Mouse (Mus musculus): ENCODE results near the gene 4930402F06Rik. TPM values are rescaled to one million over a fixed set of nuclear protein-coding genes. Genes with fewer than 3 reads are reported as not detected.

Gene 4930402F06Rik
- polyA plus RNA-seq, 1 experiment from 2014 or later = not detected

DNA sequence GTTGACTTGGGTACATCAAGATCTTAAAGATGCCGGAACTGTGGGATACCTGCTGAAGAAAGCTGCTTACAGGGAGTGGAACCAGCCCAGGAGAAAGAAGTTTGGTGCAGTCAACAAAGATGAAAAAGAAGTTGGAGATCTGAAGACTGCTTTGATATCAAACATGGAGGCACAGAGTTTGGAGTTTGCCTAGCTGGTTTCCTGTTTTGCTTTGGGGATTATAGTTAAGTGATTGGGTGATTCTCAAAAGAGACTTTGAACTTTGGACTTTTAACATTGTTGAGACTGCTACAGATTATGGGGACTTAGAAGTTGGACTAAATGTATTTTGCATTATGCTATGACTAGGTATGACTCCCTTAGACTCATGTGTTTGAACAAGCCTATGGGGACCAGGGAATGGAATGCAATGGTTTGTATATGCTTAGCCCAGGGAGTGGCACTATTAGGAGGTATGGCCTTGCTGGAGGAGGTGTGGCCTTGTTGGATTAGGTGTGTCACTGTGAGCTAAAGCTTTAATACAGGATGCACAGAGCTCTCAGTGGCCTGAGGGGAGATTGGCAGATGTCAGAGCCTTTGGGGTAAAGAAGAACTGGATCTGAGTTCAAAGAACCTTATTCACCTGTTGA lies 26.9 kb upstream of the 4930402F06Rik start:
- Histone ChIP-seq H3K4me3 (ENCODE audit: low read depth, low read length) (no peak overlapping the region), H3K9ac (ENCODE audit: low read depth, low read length) (no peak overlapping the region), H3K27me3 (replicated peaks; ENCODE audit: control insufficient read depth, insufficient read depth, low read length) (no peaks in the 10 kb centered on the region), H3K27ac (ENCODE audit: low read depth, low read length) (no peak overlapping the region), H3K9me3 (ENCODE audit: control insufficient read depth, low read length) (no peaks in the 10 kb centered on the region), H3K4me1 (replicated peaks; ENCODE audit: control insufficient read depth, insufficient read depth, low read length) (peaks cover 12% of the 10 kb centered on the region), H3K4me2 (no peak overlapping the region), H3K36me3 (ENCODE audit: control insufficient read depth, insufficient read depth, low read length) (peaks cover 20% of the 10 kb centered on the region)
- no peak for ATAC-seq (replicated peaks; ENCODE audit: low FRiP score)
- no peak for DNase-seq (ENCODE audit: low spot score)
- 97% methylated on average over 1 of the region's 1 CpGs for WGBS

DNA sequence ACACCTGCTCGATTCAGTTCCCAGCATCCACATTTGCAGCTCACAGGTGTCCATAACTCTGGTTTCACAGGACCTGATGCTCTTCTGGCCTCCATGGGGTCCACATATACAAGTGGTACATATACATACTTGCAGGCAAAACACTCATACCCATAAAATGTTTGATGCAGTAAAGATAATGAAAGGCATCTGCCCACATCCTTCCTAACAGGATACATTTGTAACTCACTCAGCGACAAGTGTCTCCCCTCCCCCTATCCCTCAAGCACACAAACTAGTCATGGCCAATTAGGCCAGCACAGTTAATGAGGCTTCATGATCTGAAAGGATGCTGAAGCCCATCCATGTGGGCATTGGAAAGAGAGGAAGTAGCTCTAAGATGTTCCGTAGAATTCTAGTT lies 25.4 kb upstream of the 4930402F06Rik start:
- Histone ChIP-seq H3K4me2 (no peak overlapping the region), H3K36me3 (ENCODE audit: control insufficient read depth, insufficient read depth, low read length) (peaks cover 22% of the 10 kb centered on the region), H3K4me3 (ENCODE audit: low read depth, low read length) (no peak overlapping the region), H3K9ac (ENCODE audit: low read depth, low read length) (no peak overlapping the region), H3K9me3 (ENCODE audit: control insufficient read depth, low read length) (no peaks in the 10 kb centered on the region), H3K27ac (ENCODE audit: low read depth, low read length) (no peak overlapping the region), H3K27me3 (replicated peaks; ENCODE audit: control insufficient read depth, insufficient read depth, low read length) (no peaks in the 10 kb centered on the region), H3K4me1 (replicated peaks; ENCODE audit: control insufficient read depth, insufficient read depth, low read length) (peaks cover 16% of the 10 kb centered on the region)
- 88% methylated on average over 3 of the region's 3 CpGs for WGBS
- ATAC-seq (replicated peaks; ENCODE audit: low FRiP score) (no peak), DNase-seq (ENCODE audit: low spot score) (no peak)

- Histone ChIP-seq H3K4me2 (no peak overlapping the region), H3K4me1 (replicated peaks; ENCODE audit: control insufficient read depth, insufficient read depth, low read length) (peaks cover 24% of the 10 kb centered on the region), H3K9me3 (ENCODE audit: control insufficient read depth, low read length) (no peaks in the 10 kb centered on the region), H3K4me3 (ENCODE audit: low read depth, low read length) (no peak overlapping the region), H3K9ac (ENCODE audit: low read depth, low read length) (no peak overlapping the region), H3K27ac (ENCODE audit: low read depth, low read length) (peak overlapping the region; percentile 72; the same call in 1 of the 2 replicates), H3K27me3 (replicated peaks; ENCODE audit: control insufficient read depth, insufficient read depth, low read length) (no peaks in the 10 kb centered on the region), H3K36me3 (ENCODE audit: control insufficient read depth, insufficient read depth, low read length) (peaks cover 22% of the 10 kb centered on the region)
- DNase-seq (ENCODE audit: low spot score) (no peak), ATAC-seq (replicated peaks; ENCODE audit: low FRiP score) (peak; percentile 56)
- 61% methylated on average over 1 of the region's 1 CpGs for WGBS
These were observed 23.7 kb upstream of the 4930402F06Rik start for GRCm38 (mm10) chr2:35420681-35421080.

- DNase-seq (ENCODE audit: low spot score) = no peak
- 74% methylated on average over 2 of the region's 2 CpGs for WGBS
- peaks cover 22% of the 10 kb centered on the region for H3K36me3 ChIP-seq (ENCODE audit: control insufficient read depth, insufficient read depth, low read length)
These were observed 22.7 kb upstream of the 4930402F06Rik start for GRCm38 (mm10) chr2:35419671-35420070.

DNA sequence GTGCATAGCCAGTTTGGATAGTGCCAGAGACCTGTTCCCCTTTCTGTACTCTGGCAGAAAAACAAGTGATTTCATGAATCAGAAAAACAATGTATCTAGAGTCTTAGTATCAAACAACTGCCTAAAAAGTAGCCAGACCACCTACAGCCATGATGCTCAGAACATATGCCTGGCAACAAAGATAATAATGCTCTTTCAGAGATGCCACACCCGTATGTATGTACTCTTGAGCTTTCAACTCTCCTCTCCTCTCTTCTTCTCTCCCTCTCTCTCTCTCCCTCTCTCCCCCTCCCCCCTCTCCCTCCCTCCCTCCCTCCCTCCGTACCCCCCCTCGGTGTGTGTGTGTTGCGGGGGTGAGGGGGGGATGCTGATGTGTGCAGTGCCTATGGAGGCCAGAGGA lies 22.3 kb upstream of the 4930402F06Rik start:
- WGBS = 84% methylated on average over 3 of the region's 4 CpGs
- H3K9ac ChIP-seq (ENCODE audit: low read depth, low read length) = no peak overlapping the region
- no peak overlapping the region for H3K4me3 ChIP-seq (ENCODE audit: low read depth, low read length)
- no peak overlapping the region for H3K4me2 ChIP-seq
- H3K4me1 ChIP-seq (replicated peaks; ENCODE audit: control insufficient read depth, insufficient read depth, low read length) = peaks cover 22% of the 10 kb centered on the region
- ATAC-seq (replicated peaks; ENCODE audit: low FRiP score) (peak; percentile 54; the same call in 1 of the 2 replicates), DNase-seq (ENCODE audit: low spot score) (no peak)
- H3K27me3 ChIP-seq (replicated peaks; ENCODE audit: control insufficient read depth, insufficient read depth, low read length) = no peaks in the 10 kb centered on the region
- H3K27ac ChIP-seq (ENCODE audit: low read depth, low read length) = peak overlapping the region; percentile 23; the same call in 1 of the 2 replicates
- H3K9me3 ChIP-seq (ENCODE audit: control insufficient read depth, low read length) = no peaks in the 10 kb centered on the region
- peaks cover 22% of the 10 kb centered on the region for H3K36me3 ChIP-seq (ENCODE audit: control insufficient read depth, insufficient read depth, low read length)

More at GRCm38 (mm10) chr2:35419671-35420070, 22.7 kb upstream of the 4930402F06Rik start:
- H3K4me2 ChIP-seq = no peak overlapping the region
- peak; percentile 82 for ATAC-seq (replicated peaks; ENCODE audit: low FRiP score)
- H3K27me3 ChIP-seq (replicated peaks; ENCODE audit: control insufficient read depth, insufficient read depth, low read length) = no peaks in the 10 kb centered on the region
- H3K27ac ChIP-seq (ENCODE audit: low read depth, low read length) = peak overlapping the region; percentile 72; the same call in 1 of the 2 replicates
- H3K9me3 ChIP-seq (ENCODE audit: control insufficient read depth, low read length) = no peaks in the 10 kb centered on the region
- H3K4me1 ChIP-seq (replicated peaks; ENCODE audit: control insufficient read depth, insufficient read depth, low read length) = peaks cover 24% of the 10 kb centered on the region
- H3K4me3 ChIP-seq (ENCODE audit: low read depth, low read length) = no peak overlapping the region
- no peak overlapping the region for H3K9ac ChIP-seq (ENCODE audit: low read depth, low read length)

DNA sequence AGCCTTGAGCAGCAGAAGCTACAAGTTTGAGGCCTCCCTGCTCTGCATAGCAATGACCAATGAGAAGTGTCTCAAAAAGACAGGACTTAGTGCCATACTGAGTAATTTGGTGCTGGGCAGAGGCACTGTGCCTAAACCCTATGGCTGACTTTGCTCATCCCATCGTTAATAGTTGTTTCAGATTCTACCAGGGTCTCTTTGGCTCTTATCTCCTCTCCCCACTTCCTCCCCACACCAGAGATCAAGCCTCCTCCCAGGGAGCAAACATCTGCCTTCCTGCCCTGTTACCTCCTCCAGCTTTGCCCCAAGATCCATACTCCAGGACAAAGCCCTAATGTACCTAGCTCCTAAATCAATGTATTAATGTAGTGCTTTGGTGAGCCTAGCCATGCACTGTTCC lies 20.3 kb upstream of the 4930402F06Rik start:
- 22% methylated on average over 1 of the region's 1 CpGs for WGBS
- Histone ChIP-seq H3K4me2 (no peak overlapping the region), H3K4me1 (replicated peaks; ENCODE audit: control insufficient read depth, insufficient read depth, low read length) (peaks cover 26% of the 10 kb centered on the region), H3K27ac (ENCODE audit: low read depth, low read length) (peak overlapping the region; percentile 13; the same call in 1 of the 2 replicates), H3K27me3 (replicated peaks; ENCODE audit: control insufficient read depth, insufficient read depth, low read length) (no peaks in the 10 kb centered on the region), H3K9me3 (ENCODE audit: control insufficient read depth, low read length) (no peaks in the 10 kb centered on the region), H3K9ac (ENCODE audit: low read depth, low read length) (no peak overlapping the region), H3K36me3 (ENCODE audit: control insufficient read depth, insufficient read depth, low read length) (peaks cover 22% of the 10 kb centered on the region), H3K4me3 (ENCODE audit: low read depth, low read length) (no peak overlapping the region)
- DNase-seq (ENCODE audit: low spot score) = no peak
- ATAC-seq (replicated peaks; ENCODE audit: low FRiP score) = no peak

DNA sequence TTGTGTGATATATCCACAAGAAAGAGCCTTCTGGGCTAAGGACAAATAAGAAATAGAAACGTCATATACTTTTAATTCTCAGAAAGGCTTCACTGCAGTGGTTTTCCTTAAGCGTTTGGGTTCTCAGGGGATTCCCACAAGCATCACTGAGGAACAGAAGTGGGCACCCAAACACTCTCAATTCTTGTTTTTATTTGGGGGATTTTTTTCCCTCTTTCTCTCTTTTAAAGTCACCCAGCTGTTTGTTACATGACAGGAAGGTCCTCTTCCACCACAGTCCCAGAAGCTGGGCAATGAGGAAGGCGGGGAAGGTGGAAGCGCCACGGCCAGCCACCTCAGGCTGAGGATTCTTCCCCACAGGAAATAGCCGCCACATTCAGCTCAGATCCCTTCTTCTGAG lies 19.5 kb upstream of the 4930402F06Rik start:
- DNase-seq (ENCODE audit: low spot score) = no peak
- 68% methylated on average over 6 of the region's 6 CpGs for WGBS

GRCm38 (mm10) chr2:35412810-35413209 lies 15.8 kb upstream of the 4930402F06Rik start:
- no peak overlapping the region for H3K9ac ChIP-seq (ENCODE audit: low read depth, low read length)
- no peaks in the 10 kb centered on the region for H3K27me3 ChIP-seq (replicated peaks; ENCODE audit: control insufficient read depth, insufficient read depth, low read length)
- H3K4me1 ChIP-seq (replicated peaks; ENCODE audit: control insufficient read depth, insufficient read depth, low read length) = peaks cover 16% of the 10 kb centered on the region
- no peaks in the 10 kb centered on the region for H3K9me3 ChIP-seq (ENCODE audit: control insufficient read depth, low read length)
- H3K36me3 ChIP-seq (ENCODE audit: control insufficient read depth, insufficient read depth, low read length) = peaks cover 10% of the 10 kb centered on the region; the same call in 1 of the 2 replicates
- WGBS = 97% methylated on average over 3 of the region's 3 CpGs
- no peak for DNase-seq (ENCODE audit: low spot score)
- H3K4me3 ChIP-seq (ENCODE audit: low read depth, low read length) = no peak overlapping the region
- H3K27ac ChIP-seq (ENCODE audit: low read depth, low read length) = no peak overlapping the region
- H3K4me2 ChIP-seq = no peak overlapping the region
- ATAC-seq (replicated peaks; ENCODE audit: low FRiP score) = no peak

More for the DNA sequence above, 19.5 kb upstream of the 4930402F06Rik start:
- no peaks in the 10 kb centered on the region for H3K9me3 ChIP-seq (ENCODE audit: control insufficient read depth, low read length)
- H3K4me2 ChIP-seq = no peak overlapping the region
- H3K27ac ChIP-seq (ENCODE audit: low read depth, low read length) = peak overlapping the region; percentile 39; the same call in 1 of the 2 replicates
- no peaks in the 10 kb centered on the region for H3K27me3 ChIP-seq (replicated peaks; ENCODE audit: control insufficient read depth, insufficient read depth, low read length)
- H3K9ac ChIP-seq (ENCODE audit: low read depth, low read length) = no peak overlapping the region
- no peak overlapping the region for H3K4me3 ChIP-seq (ENCODE audit: low read depth, low read length)
- H3K4me1 ChIP-seq (replicated peaks; ENCODE audit: control insufficient read depth, insufficient read depth, low read length) = peaks cover 25% of the 10 kb centered on the region
- peaks cover 19% of the 10 kb centered on the region for H3K36me3 ChIP-seq (ENCODE audit: control insufficient read depth, insufficient read depth, low read length)
- ATAC-seq (replicated peaks; ENCODE audit: low FRiP score) = no peak

- Histone ChIP-seq H3K4me3 (ENCODE audit: low read depth, low read length) (no peak overlapping the region), H3K4me2 (no peak overlapping the region), H3K27me3 (replicated peaks; ENCODE audit: control insufficient read depth, insufficient read depth, low read length) (no peaks in the 10 kb centered on the region), H3K27ac (ENCODE audit: low read depth, low read length) (no peak overlapping the region), H3K9ac (ENCODE audit: low read depth, low read length) (no peak overlapping the region), H3K36me3 (ENCODE audit: control insufficient read depth, insufficient read depth, low read length) (peaks cover 10% of the 10 kb centered on the region; the same call in 1 of the 2 replicates), H3K9me3 (ENCODE audit: control insufficient read depth, low read length) (no peaks in the 10 kb centered on the region), H3K4me1 (replicated peaks; ENCODE audit: control insufficient read depth, insufficient read depth, low read length) (peaks cover 11% of the 10 kb centered on the region)
- WGBS = 83% methylated on average over 2 of the region's 2 CpGs
- no peak for DNase-seq (ENCODE audit: low spot score)
- no peak for ATAC-seq (replicated peaks; ENCODE audit: low FRiP score)
These were observed 15.3 kb upstream of the 4930402F06Rik start for GRCm38 (mm10) chr2:35412246-35412645.

Data from liver, embryonic 11.5 days (tissue).